Mouse (Mus musculus): ENCODE data around the gene Atf6.

Atf6 gene

DNA sequence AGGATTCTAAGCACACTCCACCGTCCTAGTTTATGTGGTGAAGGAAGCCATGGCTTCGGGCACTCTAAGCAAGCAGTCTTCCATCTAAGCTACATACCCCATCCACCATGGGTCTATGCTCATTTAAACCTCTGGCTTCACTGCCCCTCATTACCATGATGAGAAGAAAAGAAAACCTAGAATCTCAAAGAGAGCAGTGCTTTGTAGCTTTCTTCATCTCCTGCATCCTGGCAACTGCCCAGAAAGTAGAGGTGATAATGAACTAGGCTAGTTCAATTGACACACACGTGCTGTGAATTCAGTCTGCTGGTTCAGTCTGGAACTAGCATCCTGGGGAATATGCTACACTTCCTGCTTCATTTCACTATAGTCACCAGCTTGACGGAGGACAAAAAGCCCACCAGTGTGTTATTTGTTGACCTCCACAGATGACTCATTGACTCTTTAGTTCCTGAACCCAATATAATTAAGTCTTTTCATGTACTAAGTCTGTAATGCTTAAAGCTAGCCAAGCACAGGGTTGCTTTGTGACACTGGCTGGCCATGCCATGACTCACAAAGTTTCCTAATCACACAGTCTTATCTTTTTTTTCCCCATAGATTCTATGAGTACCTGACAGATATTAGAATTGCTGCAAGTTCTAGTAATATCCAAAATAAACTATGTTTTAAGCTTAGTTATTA lies 162.5 kb downstream of the Atf6 start:
- no peak for DNase-seq (ENCODE audit: low read depth)

DNA sequence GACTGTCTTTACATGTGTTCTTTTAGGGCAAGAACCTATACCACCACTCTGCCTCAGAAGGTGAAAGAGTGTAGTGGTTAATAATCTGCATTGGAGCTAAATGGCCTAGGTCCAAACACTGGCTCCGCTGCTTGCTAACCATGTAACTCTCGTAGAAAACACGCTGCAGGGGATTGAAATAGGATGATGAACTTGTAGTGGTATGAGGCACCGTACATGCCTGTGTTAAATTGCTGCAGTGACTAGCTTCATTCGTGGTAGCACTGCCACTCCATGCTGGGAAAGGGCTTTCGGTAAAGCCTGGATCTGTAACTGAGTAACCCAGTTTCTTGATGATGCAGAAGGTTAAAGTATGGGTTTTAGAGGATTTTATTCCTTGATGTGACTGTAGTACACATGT lies 163.5 kb downstream of the Atf6 start:
- no peak for DNase-seq (ENCODE audit: low read depth)

- no peak for DNase-seq (ENCODE audit: low read depth)
Observed at GRCm38 (mm10) chr1:170702958-170703357, 164.6 kb downstream of the Atf6 start.

- no peak for DNase-seq (ENCODE audit: low read depth)
Observed at GRCm38 (mm10) chr1:170702263-170702662, 165.3 kb downstream of the Atf6 start.

GRCm38 (mm10) chr1:170701582-170701981 lies 166.0 kb downstream of the Atf6 start:
- no peak for DNase-seq (ENCODE audit: low read depth)

DNA sequence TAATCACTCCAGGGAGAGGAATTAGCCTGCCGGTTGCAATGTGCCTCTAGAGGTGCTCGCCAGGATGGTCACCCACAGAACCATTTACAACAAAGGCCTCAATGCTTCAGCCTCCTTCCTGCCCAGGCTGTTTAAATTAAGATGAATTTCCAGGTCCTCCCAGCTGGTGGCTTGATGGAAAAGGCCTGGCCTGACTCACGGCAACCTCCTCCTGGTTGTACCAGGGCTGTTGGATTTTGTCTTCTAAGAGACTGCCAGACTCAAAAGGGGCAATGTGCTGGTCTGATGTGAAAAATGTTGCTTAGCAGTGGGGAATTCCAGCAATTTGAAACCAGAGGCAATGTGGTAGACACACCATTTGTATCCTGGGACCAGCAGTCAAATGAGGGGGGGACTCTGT lies 166.4 kb downstream of the Atf6 start:
- DNase-seq (ENCODE audit: low read depth): no peak

DNA sequence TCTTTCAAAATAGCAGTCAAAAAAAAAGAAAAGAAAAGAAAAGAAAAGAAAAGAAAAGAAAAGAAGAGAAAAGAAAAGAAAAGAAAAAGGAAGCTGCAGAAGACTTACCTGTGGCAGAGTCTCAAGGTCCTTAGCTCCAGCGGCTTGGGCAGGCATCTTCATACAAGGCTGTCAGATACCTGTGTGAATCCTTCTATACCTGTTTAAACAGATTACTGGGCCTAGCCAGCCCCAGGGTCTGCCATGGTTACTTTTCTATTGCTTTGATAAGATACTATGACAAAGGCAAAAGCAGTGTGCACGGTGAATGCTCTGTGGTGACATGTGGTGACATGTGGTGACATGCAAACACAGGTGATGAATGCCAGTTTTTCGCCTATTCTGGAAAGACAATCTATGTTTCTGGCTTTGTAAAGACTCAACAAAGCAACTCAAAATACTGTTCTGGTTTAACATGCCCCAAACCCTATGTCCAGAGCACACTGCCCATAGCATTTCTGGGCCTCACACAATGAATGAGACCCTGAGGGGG lies 167.0 kb downstream of the Atf6 start:
- no peak for DNase-seq (ENCODE audit: low read depth)

DNA sequence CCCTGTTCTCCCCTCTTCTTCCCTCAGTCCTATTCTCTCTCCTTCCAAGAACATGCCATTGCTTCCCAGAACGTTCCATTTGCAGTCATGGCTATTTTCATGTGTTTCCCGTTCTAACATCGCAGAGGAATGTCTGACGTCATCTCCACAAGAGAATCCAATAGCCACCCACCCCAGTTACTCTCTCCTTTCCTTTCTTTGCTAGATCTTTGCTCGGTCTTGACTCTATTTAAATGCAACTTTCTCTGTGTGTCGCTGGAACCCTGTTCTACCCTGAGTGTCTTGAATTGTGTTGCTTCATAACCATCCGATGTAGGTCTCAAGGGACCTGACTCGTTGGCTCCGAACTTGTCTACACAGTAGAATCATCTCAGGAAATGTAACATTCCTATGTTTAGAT lies 168.0 kb downstream of the Atf6 start:
- no peak for DNase-seq (ENCODE audit: low read depth)

DNA sequence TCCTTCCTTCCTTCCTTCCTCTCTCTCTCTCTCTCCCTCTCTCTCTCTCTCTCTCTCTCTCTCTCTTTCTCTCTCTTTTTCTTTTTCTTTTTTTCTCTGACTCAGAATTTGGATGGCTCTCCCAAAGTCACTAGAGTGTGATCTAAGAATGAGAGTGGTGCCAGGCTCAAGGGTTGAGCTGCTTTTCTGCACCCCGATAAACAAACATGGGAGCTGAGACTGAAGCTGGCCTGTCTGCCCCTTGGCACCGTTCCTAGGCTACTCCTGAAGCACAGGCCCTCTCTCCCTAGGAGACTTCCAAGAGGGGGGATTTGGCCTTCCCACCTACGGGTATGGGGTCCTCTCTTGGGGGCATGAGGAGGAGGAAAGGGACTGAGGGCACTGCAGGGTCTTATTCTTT lies 168.8 kb downstream of the Atf6 start:
- no peak for DNase-seq (ENCODE audit: low read depth)

GRCm38 (mm10) chr1:170697771-170698356 lies 169.7 kb downstream of the Atf6 start:
- DNase-seq (ENCODE audit: low read depth): no peak

GRCm38 (mm10) chr1:170696996-170697395 lies 170.6 kb downstream of the Atf6 start:
- no peak for DNase-seq (ENCODE audit: low read depth)

DNA sequence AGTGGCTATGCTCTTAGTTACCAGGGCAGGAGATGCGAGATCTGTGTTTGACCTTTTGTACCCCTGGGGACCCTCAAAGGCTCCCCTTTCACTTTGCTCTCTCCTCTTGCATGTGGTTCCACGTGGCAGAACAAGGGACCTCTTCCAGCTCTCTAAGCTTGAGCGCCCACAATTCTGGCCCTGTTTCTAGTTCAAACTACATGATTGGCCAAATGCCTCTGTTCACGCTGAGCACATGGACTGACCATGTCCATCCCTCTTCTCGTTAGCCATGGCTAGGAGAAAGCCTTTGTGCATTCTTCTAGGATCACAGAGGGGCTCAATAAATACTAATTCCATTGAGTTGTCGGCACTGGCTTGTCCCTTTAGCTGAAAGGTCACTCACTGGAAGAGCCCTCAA lies 172.2 kb downstream of the Atf6 start:
- DNase-seq (ENCODE audit: low read depth): no peak

GRCm38 (mm10) chr1:170694821-170695291 lies 172.7 kb downstream of the Atf6 start:
- DNase-seq (ENCODE audit: low read depth): no peak

DNA sequence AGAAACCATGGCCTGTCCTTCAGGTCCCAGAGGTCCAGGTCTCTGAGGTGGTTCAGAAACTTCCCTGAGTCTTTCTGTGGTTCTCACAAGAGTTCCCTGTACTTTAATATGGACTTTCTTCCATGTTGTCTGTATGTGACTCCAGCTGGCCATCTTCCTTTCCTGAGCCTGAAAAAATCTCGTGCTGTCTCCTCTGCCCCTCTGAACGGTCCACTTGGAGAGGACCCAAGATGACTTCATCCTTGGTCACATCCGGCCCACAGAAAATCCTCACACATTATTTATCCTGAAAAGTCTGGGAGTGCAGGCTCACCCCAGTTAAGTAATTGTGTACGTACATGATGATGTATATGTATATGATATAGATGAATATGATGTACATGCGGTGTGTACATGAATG lies 176.3 kb downstream of the Atf6 start:
- DNase-seq (ENCODE audit: low read depth): no peak

DNA sequence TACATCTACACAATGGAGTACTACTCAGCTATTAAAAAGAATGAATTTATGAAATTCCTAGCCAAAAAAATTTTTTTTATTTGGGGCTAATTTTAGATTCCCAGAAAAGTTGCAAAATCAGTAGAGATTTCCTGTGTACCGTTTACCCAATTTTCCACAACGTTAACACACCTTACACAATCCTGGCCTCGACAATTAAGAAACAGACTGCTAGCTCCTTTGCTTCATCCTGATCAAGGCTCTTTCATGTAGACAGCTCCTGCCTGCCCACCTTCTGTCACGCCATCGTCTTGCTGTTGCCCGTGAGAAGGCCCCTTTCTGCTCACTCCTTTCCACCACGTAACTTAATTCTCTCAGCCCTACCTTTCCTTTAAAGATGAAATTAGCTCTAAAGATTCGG lies 177.8 kb downstream of the Atf6 start:
- DNase-seq (ENCODE audit: low read depth): no peak

GRCm38 (mm10) chr1:170683863-170684262 lies 183.7 kb downstream of the Atf6 start:
- DNase-seq (ENCODE audit: low read depth): no peak

- no peak for DNase-seq (ENCODE audit: low read depth)
Observed at GRCm38 (mm10) chr1:170679624-170680023, 187.9 kb downstream of the Atf6 start.

DNA sequence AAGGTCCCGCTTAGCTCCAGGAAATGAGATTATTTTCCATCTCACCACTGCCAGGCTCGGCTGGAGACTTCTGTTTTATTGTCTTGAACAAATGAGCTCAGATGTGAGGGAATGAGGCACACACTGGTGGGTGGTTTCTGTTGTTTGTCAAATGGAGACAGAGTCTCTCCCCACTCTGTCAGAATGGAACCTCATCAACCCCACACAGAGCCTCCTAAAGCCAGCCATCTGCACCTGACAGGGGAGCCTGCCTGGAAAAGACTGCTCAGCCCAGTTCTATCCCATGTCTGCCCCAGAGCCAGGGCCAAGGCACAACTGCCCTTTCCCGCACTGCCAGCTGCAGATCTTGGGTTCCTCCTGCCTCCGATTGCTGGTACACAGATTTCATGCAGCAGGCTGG lies 188.7 kb downstream of the Atf6 start:
- no peak for DNase-seq (ENCODE audit: low read depth)

GRCm38 (mm10) chr1:170677681-170678080 lies 189.9 kb downstream of the Atf6 start:
- no peak for DNase-seq (ENCODE audit: low read depth)

- DNase-seq (ENCODE audit: low read depth): no peak
Observed at GRCm38 (mm10) chr1:170674184-170674775, 193.3 kb downstream of the Atf6 start.

DNA sequence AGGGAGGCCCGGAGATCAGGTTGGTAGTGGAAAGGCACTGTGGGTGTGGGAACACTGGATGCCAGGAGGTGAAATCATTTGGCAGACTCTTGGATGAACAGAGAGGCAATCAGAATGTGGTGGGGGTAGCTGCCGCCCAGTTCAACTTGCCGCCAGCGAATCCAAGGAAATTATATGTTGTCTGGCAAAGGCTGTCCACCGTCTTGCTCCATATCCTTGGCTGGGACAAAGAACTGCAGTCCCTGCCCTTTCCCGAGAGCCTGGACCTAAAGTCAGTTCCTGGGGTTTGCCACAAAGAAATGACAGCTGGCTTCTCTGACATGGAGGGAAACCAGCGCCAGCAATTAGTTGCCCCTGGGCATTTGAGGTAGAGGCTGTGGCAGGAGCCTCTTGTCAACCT lies 202.4 kb downstream of the Atf6 start:
- no peak for DNase-seq (ENCODE audit: low read depth)

DNA sequence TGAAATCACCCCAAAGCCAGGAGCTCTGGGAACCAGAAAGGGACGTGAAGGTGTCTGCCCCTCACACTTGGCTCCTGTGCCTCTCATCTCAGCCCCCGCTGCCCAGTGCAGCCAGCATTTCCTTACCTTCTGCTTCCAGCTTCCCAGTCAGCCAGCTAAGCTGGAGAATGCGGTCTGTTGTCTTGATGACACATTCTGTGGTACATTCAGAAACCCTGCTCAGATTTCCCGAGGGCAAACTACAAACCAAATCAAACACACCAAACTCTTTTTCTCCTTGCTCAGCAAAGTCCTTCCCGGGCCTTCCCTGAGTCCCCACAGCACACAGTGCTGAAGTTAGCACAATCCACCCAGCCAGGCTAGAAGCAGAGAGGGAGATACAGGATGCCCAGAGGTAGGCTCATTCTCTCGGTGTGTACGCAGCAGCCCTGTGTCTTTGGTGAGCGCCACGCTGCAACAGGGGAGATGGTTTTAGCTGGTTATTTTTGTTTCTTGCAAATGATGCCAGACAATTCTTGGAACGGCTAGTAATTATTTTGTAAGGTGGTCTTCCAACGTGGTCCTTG lies 202.9 kb downstream of the Atf6 start:
- no peak for DNase-seq (ENCODE audit: low read depth)

GRCm38 (mm10) chr1:170659260-170659659 lies 208.3 kb downstream of the Atf6 start:
- DNase-seq (ENCODE audit: low read depth): no peak
